Mouse (Mus musculus) layer of hippocampus, postnatal 25 days (tissue): ENCODE measurements around the gene Pin1. TPM values are rescaled to one million over a fixed set of nuclear protein-coding genes. Genes with fewer than 3 reads are reported as not detected.
A peak's percentile ranks its signal among the peaks of the same experiment; 100 is the strongest.
"Not testable (repeated sequence)": the region's sequence is repeated elsewhere in the genome, so short reads cannot be mapped to it uniquely, and the experiment has no call there.

ENCODE experiments used
- DNase-seq, 2 experiments: peaks; one replicate each; pipeline ENCODE4 v3.0.0; 2022; ENCODE audit warnings: mixed read lengths in 2 of 2, low spot score in 1 of 2; ENCODE audit errors: extremely low spot score in 1 of 2
- total RNA-seq, 2 experiments: library from RNA; stranded (reverse); gene quantifications; 2 replicates each; pipeline ENCODE4 v1.2.3; 2021

The Pin1 gene
- total RNA-seq, 2 experiments from 2014 or later = 31.6 to 35.8 TPM

GRCm38 (mm10) chr9:20653859-20654258 is 2.0 kb downstream of the Pin1 start:
- no peak for DNase-seq

DNA sequence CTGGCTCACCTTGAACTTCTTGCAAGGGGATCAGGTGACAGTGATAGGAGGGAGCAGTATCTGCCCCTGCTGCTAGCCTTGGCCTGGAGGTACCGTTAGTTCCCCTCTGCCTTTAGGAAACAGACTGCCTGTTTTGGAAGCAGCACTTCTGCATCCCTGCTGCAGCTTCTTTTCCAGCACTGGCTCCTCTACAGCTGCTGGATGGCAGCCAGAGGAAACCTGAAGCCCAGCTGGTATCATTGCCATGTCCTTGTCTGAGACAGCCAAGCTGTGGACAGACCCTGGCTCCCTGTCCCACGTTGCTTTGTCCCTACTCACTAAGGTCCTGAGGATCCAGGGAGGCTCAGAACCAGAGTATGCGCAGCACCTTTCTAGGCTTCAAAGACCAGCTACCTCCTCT is 5.7 kb downstream of the Pin1 start:
- no peak for DNase-seq

DNA sequence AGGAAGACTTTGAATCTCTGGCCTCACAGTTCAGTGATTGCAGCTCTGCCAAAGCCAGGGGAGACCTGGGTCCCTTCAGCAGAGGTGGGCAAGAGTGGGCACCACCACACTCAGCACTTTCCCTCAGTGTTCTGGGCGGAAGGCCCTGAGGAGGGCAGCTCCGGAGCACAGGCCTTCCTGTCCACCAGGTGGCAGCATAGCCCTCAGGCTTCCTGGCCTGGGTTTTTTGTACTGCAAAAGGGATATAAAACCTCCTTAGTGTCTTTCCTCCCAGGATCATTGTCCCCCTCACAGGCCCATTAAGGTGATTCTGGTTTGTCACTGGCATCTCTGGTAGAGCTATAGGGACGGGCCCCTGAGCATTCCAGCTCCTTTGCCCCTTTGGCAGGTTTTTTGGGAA is 10.4 kb downstream of the Pin1 start:
- peak in 1 of 2 experiments; percentile 90 for DNase-seq

DNA sequence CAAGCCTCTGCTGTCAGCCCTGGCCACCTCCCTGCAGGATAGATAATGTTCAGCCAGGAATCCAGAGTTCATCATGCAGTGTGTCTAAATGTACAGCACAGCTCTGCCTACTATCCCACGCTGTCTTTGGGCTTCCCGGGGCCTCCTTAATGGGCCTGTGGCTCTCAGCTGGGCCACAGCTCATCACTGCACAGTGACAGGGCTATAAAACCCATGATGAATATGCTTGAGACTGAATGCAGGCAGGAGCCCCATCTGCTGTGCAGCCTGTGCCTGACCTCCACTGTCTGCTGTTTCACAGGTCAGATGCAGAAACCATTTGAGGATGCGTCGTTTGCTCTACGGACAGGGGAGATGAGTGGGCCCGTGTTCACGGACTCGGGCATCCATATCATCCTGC is 11.0 kb downstream of the Pin1 start:
- no peak for DNase-seq

DNA sequence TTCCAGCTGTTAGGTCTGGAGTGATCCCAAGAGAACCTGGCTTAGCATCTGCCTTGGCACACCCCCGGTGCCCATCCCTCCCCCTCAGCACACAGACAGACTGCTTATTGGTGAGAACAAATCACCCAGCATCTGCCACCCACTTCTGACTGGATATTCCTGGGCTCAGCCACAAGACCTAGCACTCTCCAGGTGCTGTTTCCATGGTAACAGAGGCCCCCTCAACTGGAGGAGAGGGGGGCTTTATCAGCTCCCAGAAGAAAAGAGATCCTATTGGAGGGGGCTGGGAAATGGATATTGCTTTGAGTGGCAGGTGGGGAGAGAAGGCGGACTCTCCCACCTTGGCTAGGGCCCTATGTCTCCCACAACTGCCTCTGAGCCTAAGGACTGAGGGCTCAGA is 12.1 kb downstream of the Pin1 start:
- peak in 1 of 2 experiments; percentile 36 for DNase-seq

- peak in 1 of 2 experiments; percentile 31 for DNase-seq
These were observed 12.5 kb downstream of the Pin1 start for GRCm38 (mm10) chr9:20664366-20664765.

GRCm38 (mm10) chr9:20664982-20665637 is 13.2 kb downstream of the Pin1 start:
- no peak for DNase-seq

GRCm38 (mm10) chr9:20665925-20666324 is 14.0 kb downstream of the Pin1 start:
- no peak for DNase-seq

DNA sequence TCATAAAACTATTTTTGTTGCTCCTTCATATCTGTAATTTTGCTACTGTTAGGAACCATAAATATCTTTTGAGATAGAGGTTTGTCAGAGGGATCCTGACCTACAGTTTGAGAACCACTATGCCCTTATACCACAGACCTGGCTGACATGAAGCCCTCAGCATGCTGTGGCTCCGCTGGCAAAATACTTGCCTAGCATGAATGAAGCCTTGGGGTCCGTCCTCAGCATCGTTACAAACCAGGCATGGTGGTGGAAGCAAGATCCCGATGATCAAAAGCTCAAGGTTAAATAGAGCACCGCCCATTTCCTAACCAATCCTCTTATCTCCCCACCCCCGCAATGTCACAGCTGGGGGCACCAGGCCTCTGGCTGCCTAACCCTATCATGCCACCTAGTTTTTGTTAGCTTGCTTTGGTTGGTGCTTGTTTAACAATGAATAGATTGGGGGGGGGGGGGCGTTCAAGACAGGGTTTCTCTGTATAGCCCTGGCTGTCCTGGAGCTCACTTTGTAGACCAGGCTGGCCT is 14.7 kb downstream of the Pin1 start:
- DNase-seq = no peak

DNA sequence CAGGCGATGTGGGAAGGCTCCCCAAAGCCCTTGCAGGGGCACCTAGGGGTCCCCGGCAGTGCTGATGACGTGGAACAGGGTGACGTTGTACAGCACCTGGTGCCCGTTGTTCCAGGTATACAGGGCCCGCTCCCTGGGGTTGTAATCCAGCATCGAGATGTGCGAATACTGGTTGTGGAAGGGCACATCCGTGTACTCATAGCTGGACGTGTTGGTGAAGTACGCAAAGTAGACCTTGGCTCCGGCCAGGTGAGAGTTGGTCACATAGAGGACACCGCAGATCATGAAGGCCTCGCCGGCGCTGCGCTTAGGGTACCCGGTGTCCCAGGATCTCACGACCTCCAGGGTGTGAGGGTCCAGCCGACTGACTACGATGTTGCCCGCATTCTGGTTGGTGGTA is 16.2 kb downstream of the Pin1 start:
- no peak for DNase-seq

GRCm38 (mm10) chr9:20672047-20672446 is 20.2 kb downstream of the Pin1 start:
- DNase-seq = no peak

GRCm38 (mm10) chr9:20677892-20678291 is 26.0 kb downstream of the Pin1 start:
- no peak for DNase-seq

- no peak for DNase-seq
These were observed 28.6 kb downstream of the Pin1 start for GRCm38 (mm10) chr9:20680378-20680958.

DNA sequence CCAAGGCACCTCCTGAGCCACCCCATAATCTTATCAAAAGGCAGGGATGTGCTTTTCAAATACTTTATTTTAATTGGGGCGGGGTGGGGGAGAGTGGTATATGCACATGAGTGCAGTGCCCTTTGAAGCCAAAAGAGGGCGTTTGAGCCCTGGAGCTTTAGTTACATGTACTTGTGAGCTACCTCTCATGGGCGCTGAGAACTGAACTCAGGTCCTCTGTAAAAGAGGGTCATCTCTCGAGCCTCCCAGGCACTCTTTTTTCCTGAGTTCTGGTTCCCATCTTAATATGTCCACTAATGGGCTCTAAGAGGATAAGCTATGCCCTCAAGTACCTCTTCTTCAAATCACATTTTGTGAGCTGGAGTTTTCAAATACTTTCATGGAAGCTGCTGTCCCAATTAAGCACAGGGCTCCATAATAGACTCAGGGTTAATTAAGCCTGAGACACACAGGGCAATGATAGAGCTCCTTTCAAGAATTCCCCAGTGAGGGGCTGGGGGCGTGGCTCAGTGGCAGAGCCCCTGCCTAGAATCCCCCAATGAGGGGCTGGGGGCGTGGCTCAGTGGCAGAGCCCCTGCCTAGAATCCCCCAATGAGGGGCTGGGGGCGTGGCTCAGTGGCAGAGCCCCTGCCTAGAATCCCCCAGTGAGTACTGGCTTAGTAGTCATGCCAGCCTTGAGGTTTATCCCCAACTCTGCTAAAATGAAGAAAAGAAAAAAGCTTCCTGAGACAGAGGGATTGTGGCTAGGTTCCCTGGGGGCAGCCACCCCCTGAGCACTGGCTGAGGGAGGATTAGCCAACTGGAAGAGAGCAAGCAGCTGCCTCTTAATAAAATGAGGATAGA is 29.9 kb downstream of the Pin1 start:
- no peak for DNase-seq

GRCm38 (mm10) chr9:20682389-20682722 is 30.5 kb downstream of the Pin1 start:
- DNase-seq = no peak

DNA sequence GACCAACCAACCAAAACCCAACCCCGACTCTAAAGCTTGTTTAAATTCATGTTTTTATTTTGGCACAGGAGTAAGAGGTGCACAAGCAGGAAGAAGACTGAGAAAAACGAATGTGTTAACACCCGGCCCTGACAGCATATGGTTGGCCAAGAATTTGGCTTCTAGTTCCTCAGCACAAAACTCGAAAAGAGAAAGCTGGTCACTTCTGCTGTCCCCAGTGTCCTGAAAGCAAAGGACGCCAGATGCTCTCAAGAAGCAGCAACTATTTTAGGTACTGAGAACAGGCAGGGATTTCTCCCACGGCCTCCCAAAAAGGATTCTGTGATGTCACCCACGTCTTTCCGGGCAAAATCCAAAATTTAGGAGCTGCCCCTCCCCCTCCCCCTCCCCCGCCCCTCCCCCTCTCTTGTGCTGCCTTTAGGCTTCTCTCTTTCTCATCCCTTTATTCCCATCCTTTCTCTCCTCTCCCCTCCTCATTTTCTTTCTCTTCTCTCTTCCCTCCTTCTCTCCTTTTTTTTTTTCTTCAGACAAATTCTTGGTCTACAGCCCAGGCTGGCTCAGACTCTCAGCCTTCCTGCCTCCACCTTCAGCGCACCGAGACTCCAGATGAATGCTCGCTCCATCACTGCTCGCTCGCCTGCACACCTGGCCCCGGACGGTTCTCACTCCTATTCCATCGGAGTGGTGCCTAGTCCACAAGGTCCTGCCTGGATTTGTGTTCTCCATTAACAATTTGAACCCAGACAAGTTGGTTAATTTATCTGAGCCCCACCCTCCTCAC is 33.4 kb downstream of the Pin1 start:
- no peak for DNase-seq

GRCm38 (mm10) chr9:20689403-20689802 is 37.5 kb downstream of the Pin1 start:
- no peak for DNase-seq

GRCm38 (mm10) chr9:20689913-20690312 is 38.0 kb downstream of the Pin1 start:
- no peak for DNase-seq

GRCm38 (mm10) chr9:20690449-20690848 is 38.6 kb downstream of the Pin1 start:
- DNase-seq = not testable (repeated sequence)

DNA sequence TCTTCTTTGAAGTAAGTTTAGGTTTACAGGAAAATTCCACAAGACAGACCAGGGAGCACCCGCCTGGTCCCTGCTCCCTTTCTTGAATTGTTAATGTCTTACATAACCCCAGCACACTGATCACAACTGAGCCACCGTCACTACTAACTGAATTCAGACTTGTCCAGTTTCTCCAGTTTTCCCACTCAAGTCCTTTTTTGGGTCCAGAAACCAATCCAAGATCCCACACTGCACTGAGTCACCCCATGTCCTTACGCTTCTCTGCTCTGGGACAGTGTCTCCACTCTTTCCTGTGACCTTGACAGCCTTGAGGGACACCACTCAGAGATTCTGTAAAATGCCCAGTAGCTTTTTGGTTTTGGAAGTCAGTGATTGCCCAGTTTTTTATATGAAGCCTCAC is 41.0 kb downstream of the Pin1 start:
- no peak for DNase-seq
